Mouse (Mus musculus): Measurements from ENCODE around the gene Fam166b. TPM values are rescaled to one million over a fixed set of nuclear protein-coding genes. Genes with fewer than 3 reads are reported as not detected.

The Fam166b gene
- total and polyA plus RNA-seq, 3 experiments: not detected

DNA sequence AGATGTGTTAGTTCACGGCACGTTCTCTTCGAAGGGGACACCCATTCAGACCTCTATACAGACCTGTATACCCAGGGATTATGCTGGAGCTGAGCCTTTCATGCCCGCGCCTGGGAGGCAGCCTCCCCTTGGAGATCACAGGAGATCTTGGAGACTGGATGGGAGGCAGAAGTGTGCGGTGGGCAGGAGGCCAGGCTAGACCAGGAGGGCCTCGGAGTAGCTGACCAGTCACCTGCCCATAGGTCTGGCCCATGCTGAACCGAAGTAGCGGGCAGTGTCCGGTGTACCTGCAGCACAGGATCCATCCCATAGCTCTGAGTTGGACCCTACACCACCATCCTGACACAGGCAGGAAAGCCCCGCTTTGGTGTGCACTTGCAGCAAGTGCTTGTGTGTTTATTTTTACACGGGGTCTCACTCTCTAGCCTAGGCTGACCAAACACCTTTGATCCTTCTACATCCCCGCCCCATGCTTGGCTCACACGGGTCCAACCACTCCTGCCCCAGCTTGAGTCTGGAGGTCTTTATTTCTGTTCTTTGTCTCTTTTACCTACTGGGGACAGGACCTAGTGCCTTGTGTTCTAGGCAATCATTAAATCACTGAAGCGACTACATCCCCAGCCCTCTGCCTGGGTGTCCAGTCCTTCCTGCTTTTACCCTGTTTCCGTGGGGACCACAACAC, 613 bp downstream of the Fam166b start:
- Histone ChIP-seq H3K79me2 (replicated peaks; ENCODE audit: control insufficient read depth, extremely low read depth, insufficient read depth, poor library complexity, severe bottlenecking) (no peaks in the 10 kb centered on the region), H3K4me2 (ENCODE audit: insufficient read depth, low read depth, poor library complexity, severe bottlenecking) (no peak overlapping the region), H3K27ac (ENCODE audit: insufficient read depth, low read depth) (no peak overlapping the region), H3K27me3 (replicated peaks) (peaks cover 68% of the 10 kb centered on the region), H3K4me3 (replicated peaks in 1 of 3; ENCODE audit: low read depth in 2 of 3, low read length in 2 of 3, poor library complexity in 1 of 3) (no peak overlapping the region), H3K9me3 (replicated peaks; ENCODE audit: low read length) (no peaks in the 10 kb centered on the region), H3K36me3 (replicated peaks in 1 of 2; ENCODE audit: control insufficient read depth in 1 of 2, insufficient read depth in 1 of 2, low read length in 1 of 2) (no peaks in the 10 kb centered on the region), H3K9ac (ENCODE audit: insufficient read depth, low read depth) (no peak overlapping the region), H3K4me1 (ENCODE audit: control insufficient read depth in 1 of 2, insufficient read depth in 2 of 2) (peaks cover 0 to 26% of the 10 kb centered on the region in 2 experiments; a peak in 2 of 4 replicates)
- dilution Hi-C loops (cut with MboI; ENCODE audit: extremely low pct_ligation_motif_present, extremely low pct_unique_long_range_greater_than_20kb, low sequenced_read_pairs) (no loop called here), in situ Hi-C loops (cut with MboI; ENCODE audit: low pct_ligation_motif_present, low pct_unique_long_range_greater_than_20kb, low sequenced_read_pairs) (no loop called here)
- no peak for DNase-seq (ENCODE audit: extremely low read depth)
- TF ChIP-seq MXI1 (IDR thresholded peaks at IDR 0.05; ENCODE audit: low read depth, low read length) (no peak), POLR2AphosphoS2 (IDR thresholded peaks at IDR 0.05; ENCODE audit: low read depth, low read length) (no peak), TBP (conservative IDR thresholded peaks at IDR 0.05; ENCODE audit: low read depth, low read length) (no peak), USF1 (IDR thresholded peaks at IDR 0.05; ENCODE audit: low read depth, low read length) (no peak), NRF1 (IDR thresholded peaks at IDR 0.05; ENCODE audit: low read depth, low read length) (no peak), MAZ (IDR thresholded peaks at IDR 0.05; ENCODE audit: low read depth, low read length) (no peak), RAD21 (IDR thresholded peaks at IDR 0.05; ENCODE audit: low read depth, low read length) (no peak), GABPA (IDR thresholded peaks at IDR 0.05; ENCODE audit: insufficient replicate concordance, low read depth, low read length) (no peak), ZNF384 (IDR thresholded peaks at IDR 0.05; ENCODE audit: low read depth, low read length) (no peak), POLR2A (IDR thresholded peaks at IDR 0.05; ENCODE audit: low read depth, low read length) (no peak), PAX5 (IDR thresholded peaks at IDR 0.05; ENCODE audit: low read length) (no peak), EP300 (IDR thresholded peaks at IDR 0.05; ENCODE audit: low read length) (no peak), CHD1 (IDR thresholded peaks at IDR 0.05; ENCODE audit: low read depth, low read length) (no peak), SIN3A (IDR thresholded peaks at IDR 0.05; ENCODE audit: low read length) (no peak)

DNA sequence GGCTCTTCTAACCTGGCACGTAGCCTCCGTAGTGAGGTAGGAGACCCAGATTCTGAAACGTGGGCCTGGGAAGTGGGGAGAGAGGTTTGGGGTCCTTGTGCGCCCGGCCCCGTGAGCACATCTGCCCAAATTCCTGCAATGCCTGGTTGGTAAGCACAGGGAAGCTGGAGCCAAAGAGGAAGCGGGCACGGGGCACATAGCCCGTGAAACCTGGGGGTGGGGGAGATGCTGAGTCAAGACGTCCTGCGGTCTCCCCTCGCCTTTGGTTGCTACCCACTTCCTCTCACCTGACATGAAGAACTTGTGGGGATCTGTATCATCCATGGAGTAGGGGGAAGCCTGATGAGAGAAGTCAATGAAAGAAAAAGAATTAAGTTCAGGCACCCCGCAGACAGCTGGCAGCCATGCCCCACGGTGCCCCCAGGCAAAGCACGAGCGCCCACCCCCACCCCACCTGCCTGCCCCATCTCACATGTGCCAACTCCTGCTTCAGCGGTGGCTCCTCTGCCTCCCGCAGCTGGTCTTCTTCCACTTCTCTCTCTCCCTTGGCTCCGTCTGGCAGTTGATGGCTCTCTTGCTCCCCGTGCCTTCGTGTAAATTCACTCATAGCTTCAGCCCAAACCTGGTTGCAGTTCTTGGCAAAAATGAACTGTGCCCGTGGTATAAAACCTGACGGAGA, 1.3 kb downstream of the Fam166b start:
- H3K27ac ChIP-seq (ENCODE audit: insufficient read depth, low read depth): no peak overlapping the region
- H3K79me2 ChIP-seq (replicated peaks; ENCODE audit: control insufficient read depth, extremely low read depth, insufficient read depth, poor library complexity, severe bottlenecking): no peaks in the 10 kb centered on the region
- H3K4me2 ChIP-seq (ENCODE audit: insufficient read depth, low read depth, poor library complexity, severe bottlenecking): no peak overlapping the region
- no peak for DNase-seq (ENCODE audit: extremely low read depth)
- H3K27me3 ChIP-seq (replicated peaks): peaks cover 71% of the 10 kb centered on the region
- in situ Hi-C loops (cut with MboI; ENCODE audit: low pct_ligation_motif_present, low pct_unique_long_range_greater_than_20kb, low sequenced_read_pairs) (no loop called here), dilution Hi-C loops (cut with MboI; ENCODE audit: extremely low pct_ligation_motif_present, extremely low pct_unique_long_range_greater_than_20kb, low sequenced_read_pairs) (no loop called here)
- H3K9me3 ChIP-seq (replicated peaks; ENCODE audit: low read length): no peaks in the 10 kb centered on the region
- no peak overlapping the region for H3K9ac ChIP-seq (ENCODE audit: insufficient read depth, low read depth)
- H3K4me3 ChIP-seq (replicated peaks in 1 of 3; ENCODE audit: low read depth in 2 of 3, low read length in 2 of 3, poor library complexity in 1 of 3): no peak overlapping the region
- no peaks in the 10 kb centered on the region for H3K36me3 ChIP-seq (replicated peaks in 1 of 2; ENCODE audit: control insufficient read depth in 1 of 2, insufficient read depth in 1 of 2, low read length in 1 of 2)
- TF ChIP-seq SIN3A (IDR thresholded peaks at IDR 0.05; ENCODE audit: low read length) (no peak), BHLHE40 (IDR thresholded peaks at IDR 0.05; ENCODE audit: low read depth, low read length) (peak; percentile 19; the same call in 1 of the 2 replicates)
- H3K4me1 ChIP-seq (ENCODE audit: control insufficient read depth in 1 of 2, insufficient read depth in 2 of 2): peaks cover 0 to 26% of the 10 kb centered on the region in 2 experiments; a peak in 2 of 4 replicates
